Mouse (Mus musculus) embryonic facial prominence, embryonic 10.5 days (tissue): ENCODE measurements around the gene Afp. TPM values are rescaled to one million over a fixed set of nuclear protein-coding genes. Genes with fewer than 3 reads are reported as not detected.

Source experiments
- DNase-seq: peaks from one replicate; pipeline ENCODE4 v3.0.0-alpha.2; 2017; ENCODE audit warnings: low spot score
- H3K27ac ChIP-seq: fragments of 300-500 bp; sonication (generic); replicated peaks from 2 replicates; pipeline ENCODE4 v1.5.1; 2016; ENCODE audit warnings: mild to moderate bottlenecking
- H3K27me3 ChIP-seq: fragments of 300-500 bp; sonication (generic); replicated peaks from 2 replicates; pipeline ENCODE4 v1.6.1; 2016; ENCODE audit warnings: low read depth, mild to moderate bottlenecking; ENCODE audit not compliant: poor library complexity, severe bottlenecking
- H3K36me3 ChIP-seq: fragments of 300-500 bp; sonication (generic); replicated peaks from 2 replicates; pipeline ENCODE4 v1.6.1; 2016; ENCODE audit warnings: mild to moderate bottlenecking, moderate library complexity
- H3K4me1 ChIP-seq: fragments of 300-500 bp; sonication (generic); 2 replicates; pipeline ENCODE4 v1.6.1; 2016
- H3K4me3 ChIP-seq: fragments of 300-500 bp; sonication (generic); 2 replicates; pipeline ENCODE4 v1.5.1; 2016; ENCODE audit warnings: mild to moderate bottlenecking, moderate library complexity
- H3K9me3 ChIP-seq: fragments of 300-500 bp; sonication (generic); 2 replicates; pipeline ENCODE4 v1.6.1; 2016; ENCODE audit warnings: mild to moderate bottlenecking
- WGBS: fragments of 180-500 bp; shearing (Covaris S2); methylation state at CpG from one replicate; pipeline ENCODE4 v1.1.7; 2016; 5-methylcytosine and 5-hydroxymethylcytosine counted together
- polyA plus RNA-seq: library from polyadenylated mRNA; unstranded; fragments of >200 nt; fragmentation: Nextera tagmentation; extraction: Ambion mirVana; gene quantifications from 2 replicates; pipeline ENCODE4 v1.2.1, GENCODE M21; 2016

The Afp gene
- polyA plus RNA-seq: 0.19 and 1.4 TPM in 2 replicates

DNA sequence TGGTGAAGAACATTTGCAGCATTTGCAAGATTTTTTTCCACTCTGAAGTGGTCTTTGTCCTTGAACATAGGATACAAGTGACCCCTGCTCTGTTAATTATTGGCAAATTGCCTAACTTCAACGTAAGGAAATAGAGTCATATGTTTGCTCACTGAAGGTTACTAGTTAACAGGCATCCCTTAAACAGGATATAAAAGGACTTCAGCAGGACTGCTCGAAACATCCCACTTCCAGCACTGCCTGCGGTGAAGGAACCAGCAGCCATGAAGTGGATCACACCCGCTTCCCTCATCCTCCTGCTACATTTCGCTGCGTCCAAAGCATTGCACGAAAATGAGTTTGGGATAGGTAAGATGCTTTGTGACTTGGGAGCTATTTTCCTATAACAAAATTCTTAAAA lies at the start of gene Afp:
Gene Afp, plus strand, starts transcription at position 220 of the 400 bp plus-strand sequence.
- WGBS: 88% methylated on average over 7 of the region's 7 CpGs
- Histone ChIP-seq H3K36me3 (no peaks in the 10 kb centered on the region), H3K9me3 (no peaks in the 10 kb centered on the region), H3K27ac (no peak within 1 kb of the TSS), H3K4me3 (no peak within 1 kb of the TSS), H3K27me3 (no peaks in the 10 kb centered on the region), H3K4me1 (no peaks in the 10 kb centered on the region)
- no peak for DNase-seq

DNA sequence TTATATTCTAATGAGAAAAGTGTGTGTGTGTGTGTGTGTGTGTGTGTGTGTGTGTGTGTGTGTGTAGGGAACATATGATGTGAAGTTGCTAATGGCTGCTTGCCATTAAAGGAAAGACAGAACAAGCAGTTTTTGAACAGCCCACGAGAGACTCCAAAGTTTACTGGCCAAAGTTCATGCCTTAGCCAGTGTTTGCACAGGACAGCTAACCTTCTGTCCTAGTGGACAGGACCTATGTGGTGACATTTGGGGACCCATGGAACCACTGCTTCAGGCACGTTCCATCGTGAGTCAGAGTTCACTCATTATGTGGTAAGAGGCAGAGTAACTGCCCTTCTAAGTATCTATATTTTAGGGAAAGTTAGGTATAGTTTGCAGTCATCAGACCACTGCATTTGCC lies 43.0 kb upstream of the Afp start:
- Histone ChIP-seq H3K36me3 (no peaks in the 10 kb centered on the region), H3K4me1 (no peaks in the 10 kb centered on the region), H3K4me3 (no peak overlapping the region), H3K9me3 (no peaks in the 10 kb centered on the region), H3K27me3 (no peaks in the 10 kb centered on the region), H3K27ac (no peak overlapping the region)
- DNase-seq: no peak
- WGBS: 88% methylated on average over 3 of the region's 3 CpGs

DNA sequence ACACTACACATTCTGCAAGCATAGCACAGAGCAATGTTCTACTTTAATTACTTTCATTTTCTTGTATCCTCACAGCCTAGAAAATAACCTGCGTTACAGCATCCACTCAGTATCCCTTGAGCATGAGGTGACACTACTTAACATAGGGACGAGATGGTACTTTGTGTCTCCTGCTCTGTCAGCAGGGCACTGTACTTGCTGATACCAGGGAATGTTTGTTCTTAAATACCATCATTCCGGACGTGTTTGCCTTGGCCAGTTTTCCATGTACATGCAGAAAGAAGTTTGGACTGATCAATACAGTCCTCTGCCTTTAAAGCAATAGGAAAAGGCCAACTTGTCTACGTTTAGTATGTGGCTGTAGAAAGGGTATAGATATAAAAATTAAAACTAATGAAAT lies 40.6 kb upstream of the Afp start:
- no peaks in the 10 kb centered on the region for H3K4me1 ChIP-seq
- DNase-seq: no peak
- H3K9me3 ChIP-seq: no peaks in the 10 kb centered on the region
- WGBS: 87% methylated on average over 5 of the region's 5 CpGs
- no peaks in the 10 kb centered on the region for H3K27me3 ChIP-seq
- H3K27ac ChIP-seq: no peak overlapping the region
- H3K36me3 ChIP-seq: no peaks in the 10 kb centered on the region
- no peak overlapping the region for H3K4me3 ChIP-seq

DNA sequence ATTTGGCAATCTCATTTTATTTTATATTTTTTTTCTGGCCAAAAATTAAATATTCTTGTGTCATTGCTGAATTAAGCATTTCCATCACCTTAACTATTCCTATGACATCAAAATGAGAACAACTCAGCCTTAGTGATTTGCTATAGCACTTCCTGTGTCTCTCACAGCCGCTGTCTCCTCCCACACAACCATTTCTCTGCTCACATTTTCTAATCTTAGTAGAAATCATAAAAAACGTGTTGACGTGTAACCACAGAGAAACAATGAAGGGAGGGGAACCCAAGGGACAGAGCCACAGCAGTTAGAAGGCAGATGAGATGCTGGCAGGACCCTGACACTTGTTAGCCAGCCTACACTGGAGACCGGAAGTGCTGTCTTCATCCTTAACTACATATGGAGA lies 37.8 kb upstream of the Afp start:
- Histone ChIP-seq H3K27ac (no peak overlapping the region), H3K9me3 (no peaks in the 10 kb centered on the region), H3K4me3 (no peak overlapping the region), H3K27me3 (no peaks in the 10 kb centered on the region), H3K4me1 (no peaks in the 10 kb centered on the region), H3K36me3 (no peaks in the 10 kb centered on the region)
- WGBS: 80% methylated on average over 4 of the region's 4 CpGs
- DNase-seq: no peak

DNA sequence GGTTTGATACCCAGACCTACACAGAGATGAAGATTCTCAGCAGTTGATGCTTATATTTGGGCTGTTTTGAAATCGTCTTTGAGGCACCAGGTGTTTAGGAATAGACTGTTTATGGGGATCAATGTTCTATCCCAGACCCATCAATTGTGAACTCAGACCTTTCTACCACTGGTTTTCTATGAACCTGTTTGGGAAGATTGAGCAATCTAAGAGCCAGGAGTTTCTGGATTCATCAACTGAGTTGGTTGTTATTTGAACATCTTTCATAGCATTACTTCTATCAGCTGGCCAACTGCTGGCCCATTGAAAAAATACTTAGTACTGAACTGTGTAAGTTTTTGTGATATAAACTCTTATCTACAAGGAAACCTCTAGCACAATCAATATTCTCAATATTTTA lies 33.3 kb upstream of the Afp start:
- no peaks in the 10 kb centered on the region for H3K9me3 ChIP-seq
- H3K27ac ChIP-seq: no peak overlapping the region
- DNase-seq: no peak
- no peaks in the 10 kb centered on the region for H3K36me3 ChIP-seq
- WGBS: 88% methylated on average over 1 of the region's 1 CpGs
- H3K4me3 ChIP-seq: no peak overlapping the region
- no peaks in the 10 kb centered on the region for H3K27me3 ChIP-seq
- no peaks in the 10 kb centered on the region for H3K4me1 ChIP-seq

DNA sequence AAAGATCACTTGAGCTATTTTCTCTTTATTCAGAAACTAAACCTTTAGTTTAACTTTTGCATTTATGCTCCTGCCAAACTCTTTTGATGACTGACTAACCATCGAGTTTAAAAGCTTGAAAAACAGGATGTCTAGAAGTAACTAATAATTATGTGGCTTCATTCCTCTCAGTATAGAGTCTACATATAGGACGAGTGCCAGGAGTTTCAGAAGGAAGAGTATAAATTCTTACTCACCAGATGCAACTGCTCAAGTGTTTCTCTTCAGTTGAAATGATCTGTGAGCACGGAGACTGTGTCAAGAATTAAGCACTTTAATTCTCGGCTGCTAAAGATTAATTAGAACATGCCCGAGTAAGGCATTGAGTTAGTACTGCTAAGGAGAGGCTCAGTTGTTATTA lies 31.8 kb upstream of the Afp start:
- 83% methylated on average over 5 of the region's 5 CpGs for WGBS
- no peaks in the 10 kb centered on the region for H3K4me1 ChIP-seq
- H3K27ac ChIP-seq: no peak overlapping the region
- no peaks in the 10 kb centered on the region for H3K27me3 ChIP-seq
- no peak for DNase-seq
- H3K4me3 ChIP-seq: no peak overlapping the region
- no peaks in the 10 kb centered on the region for H3K36me3 ChIP-seq
- no peaks in the 10 kb centered on the region for H3K9me3 ChIP-seq

DNA sequence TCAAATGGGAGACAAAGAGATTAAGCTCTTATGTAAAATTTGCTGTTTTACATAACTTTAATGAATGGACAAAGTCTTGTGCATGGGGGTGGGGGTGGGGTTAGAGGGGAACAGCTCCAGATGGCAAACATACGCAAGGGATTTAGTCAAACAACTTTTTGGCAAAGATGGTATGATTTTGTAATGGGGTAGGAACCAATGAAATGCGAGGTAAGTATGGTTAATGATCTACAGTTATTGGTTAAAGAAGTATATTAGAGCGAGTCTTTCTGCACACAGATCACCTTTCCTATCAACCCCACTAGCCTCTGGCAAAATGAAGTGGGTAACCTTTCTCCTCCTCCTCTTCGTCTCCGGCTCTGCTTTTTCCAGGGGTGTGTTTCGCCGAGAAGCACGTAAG lies 29.9 kb upstream of the Afp start, which contains the start of gene Alb:
Gene Alb, plus strand, starts transcription at position 279 of the 400 bp plus-strand sequence.
- Histone ChIP-seq H3K4me3 (no peak within 1 kb of the TSS), H3K9me3 (no peaks in the 10 kb centered on the region), H3K27ac (no peak within 1 kb of the TSS), H3K27me3 (no peaks in the 10 kb centered on the region), H3K4me1 (no peaks in the 10 kb centered on the region), H3K36me3 (no peaks in the 10 kb centered on the region)
- WGBS: 91% methylated on average over 8 of the region's 8 CpGs
- no peak for DNase-seq

DNA sequence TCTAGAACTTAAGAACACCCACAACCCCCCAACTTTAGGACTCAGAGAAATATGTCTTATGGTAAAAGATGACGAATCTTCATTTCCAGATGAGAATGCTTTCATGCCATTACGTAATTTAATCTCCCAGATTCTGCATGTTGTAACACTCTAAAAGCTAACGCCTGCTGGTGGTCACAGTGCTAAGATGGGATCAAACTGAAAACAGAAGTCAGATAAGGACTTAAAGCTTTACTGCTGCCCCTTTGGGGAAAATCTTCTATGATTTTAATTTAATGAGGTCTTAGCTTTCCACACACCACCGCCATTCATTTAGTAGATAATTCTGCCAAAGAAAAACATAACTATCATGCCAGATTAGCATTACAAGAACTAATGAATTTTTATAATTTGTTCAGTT lies 23.7 kb upstream of the Afp start:
- Histone ChIP-seq H3K36me3 (no peaks in the 10 kb centered on the region), H3K4me1 (peaks cover 11% of the 10 kb centered on the region), H3K27ac (no peak overlapping the region), H3K9me3 (no peaks in the 10 kb centered on the region), H3K4me3 (no peak overlapping the region), H3K27me3 (no peaks in the 10 kb centered on the region)
- no peak for DNase-seq
- WGBS: 65% methylated on average over 4 of the region's 4 CpGs

DNA sequence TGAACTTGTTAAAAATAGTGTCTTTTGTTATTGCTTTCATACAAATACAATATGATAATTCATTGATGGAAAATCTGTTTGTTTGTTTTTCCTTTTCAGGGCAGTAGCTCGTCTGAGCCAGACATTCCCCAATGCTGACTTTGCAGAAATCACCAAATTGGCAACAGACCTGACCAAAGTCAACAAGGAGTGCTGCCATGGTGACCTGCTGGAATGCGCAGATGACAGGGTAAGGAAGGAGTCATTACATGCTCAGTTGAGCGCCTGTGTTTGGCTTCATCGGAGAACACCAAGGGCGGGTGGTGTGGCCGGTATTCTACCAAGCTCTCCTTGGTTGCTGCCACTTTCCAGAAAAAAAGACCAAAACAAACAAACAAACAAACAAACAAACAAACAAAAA lies 23.3 kb upstream of the Afp start:
- Histone ChIP-seq H3K27ac (no peak overlapping the region), H3K4me1 (peaks cover 11% of the 10 kb centered on the region), H3K9me3 (no peaks in the 10 kb centered on the region), H3K27me3 (no peaks in the 10 kb centered on the region), H3K4me3 (no peak overlapping the region), H3K36me3 (no peaks in the 10 kb centered on the region)
- WGBS: 26% methylated on average over 6 of the region's 6 CpGs
- peak; percentile 75 for DNase-seq

DNA sequence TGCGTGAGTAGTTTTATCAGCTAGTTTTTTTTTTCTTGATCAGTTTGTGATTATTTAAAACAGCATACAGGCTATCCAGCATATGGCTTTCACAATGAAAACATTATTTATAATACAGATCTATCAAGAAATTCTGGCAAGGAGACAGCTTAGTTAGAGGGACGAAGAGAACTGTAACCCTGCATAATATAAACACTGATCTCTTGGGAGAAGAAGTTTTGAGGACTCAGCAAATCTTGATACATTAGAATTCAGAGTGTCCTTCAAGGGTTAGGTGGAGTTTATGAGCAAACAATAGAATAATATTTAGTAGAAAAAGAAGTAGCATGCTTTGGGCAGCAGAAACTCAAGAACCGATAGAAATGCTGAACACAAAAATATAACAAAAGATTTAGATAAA lies 19.7 kb upstream of the Afp start:
- WGBS: 92% methylated on average over 3 of the region's 3 CpGs
- H3K9me3 ChIP-seq: no peaks in the 10 kb centered on the region
- H3K4me1 ChIP-seq: peaks cover 11% of the 10 kb centered on the region
- H3K27ac ChIP-seq: no peak overlapping the region
- H3K36me3 ChIP-seq: no peaks in the 10 kb centered on the region
- DNase-seq: no peak
- no peak overlapping the region for H3K4me3 ChIP-seq
- no peaks in the 10 kb centered on the region for H3K27me3 ChIP-seq

DNA sequence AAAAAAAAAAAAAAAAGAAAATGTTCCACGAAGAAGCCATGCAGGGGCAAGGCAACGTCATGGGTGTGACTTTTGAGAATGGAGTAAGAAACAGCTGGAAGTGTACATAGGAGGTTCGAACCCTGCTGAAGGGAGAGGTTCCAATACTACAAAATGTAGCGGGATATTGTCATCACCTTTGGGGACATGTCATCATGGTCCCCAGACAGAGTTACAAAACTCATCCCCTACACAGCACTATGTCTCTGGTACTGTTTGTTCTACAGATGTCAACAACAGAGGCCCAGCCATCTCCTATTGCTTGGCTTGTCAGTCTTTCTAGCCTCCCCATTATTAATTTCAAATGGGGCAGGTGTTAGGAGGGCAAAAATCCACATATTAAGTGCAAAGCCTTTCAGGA lies 16.6 kb upstream of the Afp start:
- Histone ChIP-seq H3K4me1 (no peaks in the 10 kb centered on the region), H3K4me3 (no peak overlapping the region), H3K27me3 (no peaks in the 10 kb centered on the region), H3K36me3 (no peaks in the 10 kb centered on the region), H3K27ac (no peak overlapping the region), H3K9me3 (no peaks in the 10 kb centered on the region)
- WGBS: 88% methylated on average over 4 of the region's 4 CpGs
- no peak for DNase-seq

DNA sequence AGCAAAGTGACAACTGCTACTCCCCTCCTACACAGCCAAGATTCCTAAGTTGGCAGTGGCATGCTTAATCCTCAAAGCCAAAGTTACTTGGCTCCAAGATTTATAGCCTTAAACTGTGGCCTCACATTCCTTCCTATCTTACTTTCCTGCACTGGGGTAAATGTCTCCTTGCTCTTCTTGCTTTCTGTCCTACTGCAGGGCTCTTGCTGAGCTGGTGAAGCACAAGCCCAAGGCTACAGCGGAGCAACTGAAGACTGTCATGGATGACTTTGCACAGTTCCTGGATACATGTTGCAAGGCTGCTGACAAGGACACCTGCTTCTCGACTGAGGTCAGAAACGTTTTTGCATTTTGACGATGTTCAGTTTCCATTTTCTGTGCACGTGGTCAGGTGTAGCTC lies 16.2 kb upstream of the Afp start:
- no peak for DNase-seq
- Histone ChIP-seq H3K4me1 (no peaks in the 10 kb centered on the region), H3K27ac (no peak overlapping the region), H3K9me3 (no peaks in the 10 kb centered on the region), H3K27me3 (no peaks in the 10 kb centered on the region), H3K36me3 (no peaks in the 10 kb centered on the region), H3K4me3 (no peak overlapping the region)
- 91% methylated on average over 5 of the region's 5 CpGs for whole genome bisulfite sequencing

DNA sequence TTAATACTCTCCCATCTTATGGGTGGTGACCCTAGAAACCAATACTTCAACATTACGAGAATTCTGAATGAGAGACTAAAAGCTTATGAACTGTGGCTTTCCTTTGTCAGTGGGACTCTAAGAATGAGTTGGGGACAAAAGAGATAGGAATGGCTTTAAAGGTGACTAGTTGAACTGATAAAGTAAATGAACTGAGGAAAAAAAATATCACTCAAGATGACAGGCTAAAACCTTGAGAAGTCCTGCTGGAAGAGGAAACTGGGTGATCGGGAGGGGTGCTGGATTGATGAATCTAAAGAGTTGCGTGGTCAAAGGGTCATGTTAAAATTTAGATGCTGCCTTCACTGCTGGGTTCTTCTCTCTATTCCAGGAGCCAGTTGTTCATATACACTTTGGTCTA lies 13.8 kb upstream of the Afp start:
- H3K4me1 ChIP-seq: no peaks in the 10 kb centered on the region
- DNase-seq: no peak
- H3K36me3 ChIP-seq: no peaks in the 10 kb centered on the region
- WGBS: 89% methylated on average over 3 of the region's 3 CpGs
- H3K27me3 ChIP-seq: no peaks in the 10 kb centered on the region
- no peak overlapping the region for H3K4me3 ChIP-seq
- no peaks in the 10 kb centered on the region for H3K9me3 ChIP-seq
- H3K27ac ChIP-seq: no peak overlapping the region
